Mouse (Mus musculus) embryonic facial prominence, embryonic 11.5 days (tissue): ENCODE measurements around the gene Stxbp1. TPM values are rescaled to one million over a fixed set of nuclear protein-coding genes. Genes with fewer than 3 reads are reported as not detected.

ENCODE experiments used
- ATAC-seq: fragments of 200-750 bp; cut with Nextera tagmentation; replicated peaks from 2 replicates; pipeline ENCODE4 v1.8.0; 2017; ENCODE audit warnings: low read depth; ENCODE audit not compliant: insufficient number of reproducible peaks, low FRiP score, low TSS enrichment
- DNase-seq: peaks from one replicate; pipeline ENCODE4 v3.0.0-alpha.2; 2015; ENCODE audit warnings: low spot score
- H3K27ac ChIP-seq: fragments of 300-500 bp; sonication (generic); replicated peaks from 2 replicates; pipeline ENCODE4 v1.5.1; 2014; ENCODE audit warnings: mild to moderate bottlenecking, low read depth, low read length, control low read depth
- H3K27me3 ChIP-seq: fragments of 300-500 bp; sonication (generic); 2 replicates; pipeline ENCODE4 v1.6.1; 2014; ENCODE audit warnings: mild to moderate bottlenecking, low read length, moderate library complexity, mixed read lengths; ENCODE audit not compliant: control insufficient read depth, insufficient read depth
- H3K36me3 ChIP-seq: fragments of 300-500 bp; sonication (generic); replicated peaks from 2 replicates; pipeline ENCODE4 v1.6.1; 2014; ENCODE audit warnings: low read depth, mild to moderate bottlenecking, low read length, moderate library complexity, mixed read lengths; ENCODE audit not compliant: control insufficient read depth, insufficient read depth
- H3K4me1 ChIP-seq: fragments of 300-500 bp; sonication (generic); 2 replicates; pipeline ENCODE4 v1.6.1; 2014; ENCODE audit warnings: low read length, mixed read lengths; ENCODE audit not compliant: control insufficient read depth, insufficient read depth
- H3K4me2 ChIP-seq: fragments of 300-500 bp; sonication (generic); 2 replicates; pipeline ENCODE4 v1.6.1; 2014; ENCODE audit warnings: low read depth, mild to moderate bottlenecking, control low read depth, low read length, moderate library complexity
- H3K4me3 ChIP-seq: fragments of 300-500 bp; sonication (generic); 2 replicates; pipeline ENCODE4 v1.5.1; 2014; ENCODE audit warnings: low read depth, low read length, control low read depth
- H3K9ac ChIP-seq: fragments of 300-500 bp; sonication (generic); replicated peaks from 2 replicates; pipeline ENCODE4 v1.6.1; 2014; ENCODE audit warnings: mild to moderate bottlenecking, control low read depth, low read length
- H3K9me3 ChIP-seq: fragments of 300-500 bp; sonication (generic); replicated peaks from 2 replicates; pipeline ENCODE4 v1.6.1; 2016; ENCODE audit warnings: mild to moderate bottlenecking, low read length, inconsistent platforms, mixed read lengths; ENCODE audit not compliant: control insufficient read depth
- WGBS: fragments of 180-500 bp; shearing (Covaris S2); extraction: QIAGEN DNeasy Blood & Tissue Kit; methylation state at CpG from one replicate; pipeline ENCODE4 v1.1.7; 2014; 5-methylcytosine and 5-hydroxymethylcytosine counted together
- polyA plus RNA-seq: library from polyadenylated mRNA; unstranded; fragments of >200 nt; fragmentation: Nextera tagmentation; extraction: Ambion mirVana; gene quantifications from 2 replicates; pipeline ENCODE4 v1.2.1, GENCODE M21; 2014

The Stxbp1 gene
- polyA plus RNA-seq, 1 experiment from 2014 or later, result 22.0 TPM

- DNase-seq, result no peak
These were observed 22.9 kb downstream of the Stxbp1 start for GRCm38 (mm10) chr2:32824181-32824580.

GRCm38 (mm10) chr2:32823579-32824154 is 23.4 kb downstream of the Stxbp1 start:
- no peaks in the 10 kb centered on the region for H3K36me3 ChIP-seq
- no peak overlapping the region for H3K4me2 ChIP-seq
- H3K27ac ChIP-seq, result no peak overlapping the region
- H3K4me1 ChIP-seq, result peaks cover 4% of the 10 kb centered on the region
- no peaks in the 10 kb centered on the region for H3K9me3 ChIP-seq
- 60% methylated on average over 8 of the region's 8 CpGs for WGBS
- ATAC-seq (no peak), DNase-seq (no peak)
- H3K4me3 ChIP-seq, result no peak overlapping the region
- H3K27me3 ChIP-seq, result no peaks in the 10 kb centered on the region
- H3K9ac ChIP-seq, result no peak overlapping the region

More at GRCm38 (mm10) chr2:32824181-32824580, 22.9 kb downstream of the Stxbp1 start:
- 40% methylated on average over 8 of the region's 8 CpGs for WGBS
- ATAC-seq, result no peak; the same call in 1 of the 2 replicates
- Histone ChIP-seq H3K4me2 (no peak overlapping the region), H3K4me1 (peaks cover 4% of the 10 kb centered on the region), H3K27ac (no peak overlapping the region), H3K9ac (no peak overlapping the region), H3K36me3 (no peaks in the 10 kb centered on the region), H3K9me3 (no peaks in the 10 kb centered on the region), H3K27me3 (no peaks in the 10 kb centered on the region), H3K4me3 (no peak overlapping the region)

- Histone ChIP-seq H3K4me1 (peaks cover 4% of the 10 kb centered on the region), H3K9me3 (no peaks in the 10 kb centered on the region), H3K4me2 (no peak overlapping the region; the same call in 1 of the 2 replicates), H3K36me3 (no peaks in the 10 kb centered on the region), H3K9ac (no peak overlapping the region), H3K4me3 (no peak overlapping the region), H3K27ac (no peak overlapping the region), H3K27me3 (no peaks in the 10 kb centered on the region)
- ATAC-seq (0 out of 2 replicates have a peak, but pooled peaks have one; percentile 58), DNase-seq (no peak)
- 47% methylated on average over 11 of the region's 11 CpGs for WGBS
These were observed 23.9 kb downstream of the Stxbp1 start for GRCm38 (mm10) chr2:32823153-32823552.

GRCm38 (mm10) chr2:32822643-32823042 is 24.4 kb downstream of the Stxbp1 start:
- no peak for ATAC-seq

GRCm38 (mm10) chr2:32821041-32821802 is 25.8 kb downstream of the Stxbp1 start:
- WGBS, result 66% methylated on average over 11 of the region's 11 CpGs
- no peaks in the 10 kb centered on the region for H3K9me3 ChIP-seq
- no peaks in the 10 kb centered on the region for H3K36me3 ChIP-seq
- H3K9ac ChIP-seq, result no peak overlapping the region
- H3K27me3 ChIP-seq, result no peaks in the 10 kb centered on the region
- DNase-seq, result peak; percentile 50
- H3K4me3 ChIP-seq, result no peak overlapping the region
- no peak overlapping the region for H3K4me2 ChIP-seq
- no peak for ATAC-seq
- H3K27ac ChIP-seq, result no peak overlapping the region
- peaks cover 4% of the 10 kb centered on the region for H3K4me1 ChIP-seq

More at GRCm38 (mm10) chr2:32822643-32823042, 24.4 kb downstream of the Stxbp1 start:
- peaks cover 4% of the 10 kb centered on the region for H3K4me1 ChIP-seq
- DNase-seq, result no peak
- H3K4me2 ChIP-seq, result no peak overlapping the region
- H3K27ac ChIP-seq, result no peak overlapping the region
- H3K9ac ChIP-seq, result no peak overlapping the region
- H3K4me3 ChIP-seq, result no peak overlapping the region
- 71% methylated on average over 6 of the region's 6 CpGs for WGBS
- H3K36me3 ChIP-seq, result no peaks in the 10 kb centered on the region
- H3K27me3 ChIP-seq, result no peaks in the 10 kb centered on the region
- H3K9me3 ChIP-seq, result no peaks in the 10 kb centered on the region

- Histone ChIP-seq H3K4me2 (no peak overlapping the region), H3K4me3 (no peak overlapping the region), H3K9ac (no peak overlapping the region), H3K27me3 (no peaks in the 10 kb centered on the region), H3K9me3 (no peaks in the 10 kb centered on the region), H3K27ac (no peak overlapping the region), H3K4me1 (no peaks in the 10 kb centered on the region; the same call in 1 of the 2 replicates), H3K36me3 (no peaks in the 10 kb centered on the region)
- WGBS, result 93% methylated on average over 5 of the region's 5 CpGs
- DNase-seq (no peak), ATAC-seq (no peak)
These were observed 28.8 kb downstream of the Stxbp1 start for GRCm38 (mm10) chr2:32818208-32818607.

GRCm38 (mm10) chr2:32817589-32817988 is 29.5 kb downstream of the Stxbp1 start:
- DNase-seq, result no peak
- ATAC-seq, result no peak
- Histone ChIP-seq H3K4me2 (no peak overlapping the region), H3K27me3 (no peaks in the 10 kb centered on the region), H3K4me1 (no peaks in the 10 kb centered on the region), H3K9me3 (no peaks in the 10 kb centered on the region), H3K36me3 (no peaks in the 10 kb centered on the region), H3K27ac (no peak overlapping the region), H3K9ac (no peak overlapping the region), H3K4me3 (no peak overlapping the region)
- WGBS, result 71% methylated on average over 7 of the region's 7 CpGs

GRCm38 (mm10) chr2:32816946-32817581 is 30.0 kb downstream of the Stxbp1 start:
- ATAC-seq (peak; percentile 44; the same call in 1 of the 2 replicates), DNase-seq (no peak)
- Histone ChIP-seq H3K4me1 (no peaks in the 10 kb centered on the region), H3K4me2 (no peak overlapping the region), H3K9me3 (no peaks in the 10 kb centered on the region), H3K36me3 (no peaks in the 10 kb centered on the region), H3K4me3 (no peak overlapping the region), H3K9ac (no peak overlapping the region), H3K27ac (no peak overlapping the region), H3K27me3 (no peaks in the 10 kb centered on the region)
- WGBS, result 73% methylated on average over 17 of the region's 17 CpGs
